Mouse (Mus musculus) stomach, embryonic 14.5 days (tissue): ENCODE measurements around the gene Gm21293. TPM values are rescaled to one million over a fixed set of nuclear protein-coding genes. Genes with fewer than 3 reads are reported as not detected.
"Not testable (repeated sequence)": the region's sequence is repeated elsewhere in the genome, so short reads cannot be mapped to it uniquely, and the experiment has no call there.

Experiments used
- ATAC-seq: fragments of 200-750 bp; cut with Nextera tagmentation; 2 replicates; pipeline ENCODE4 v1.8.0; 2017; ENCODE audit warnings: low read depth, moderate TSS enrichment; ENCODE audit not compliant: insufficient number of reproducible peaks, insufficient read depth, low FRiP score
- H3K27ac ChIP-seq: fragments of 300-500 bp; sonication (generic); 2 replicates; pipeline ENCODE4 v1.5.1; 2014; ENCODE audit warnings: mild to moderate bottlenecking, low read length, moderate library complexity, mixed read lengths
- H3K27me3 ChIP-seq: fragments of 300-500 bp; sonication (generic); 2 replicates; pipeline ENCODE4 v1.6.1; 2014; ENCODE audit warnings: low read length, control low read depth, mixed read lengths; ENCODE audit not compliant: control insufficient read depth, insufficient read depth
- H3K36me3 ChIP-seq: fragments of 300-500 bp; sonication (generic); 2 replicates; pipeline ENCODE4 v1.6.1; 2014; ENCODE audit warnings: mild to moderate bottlenecking, control low read depth, low read length, moderate library complexity, mixed read lengths; ENCODE audit not compliant: control insufficient read depth, insufficient read depth
- H3K4me1 ChIP-seq: fragments of 300-500 bp; sonication (generic); 2 replicates; pipeline ENCODE4 v1.6.1; 2014; ENCODE audit warnings: low read length, control low read depth, mixed read lengths; ENCODE audit not compliant: control insufficient read depth, insufficient read depth
- H3K4me2 ChIP-seq: fragments of 300-500 bp; sonication (generic); replicated peaks from 2 replicates; pipeline ENCODE4 v1.6.1; 2014; ENCODE audit warnings: low read depth, low read length, control low read depth
- H3K4me3 ChIP-seq: fragments of 300-500 bp; sonication (generic); 2 replicates; pipeline ENCODE4 v1.5.1; 2014; ENCODE audit warnings: low read depth, low read length, control low read depth
- H3K9ac ChIP-seq: fragments of 300-500 bp; sonication (generic); replicated peaks from 2 replicates; pipeline ENCODE4 v1.6.1; 2014; ENCODE audit warnings: low read depth, mild to moderate bottlenecking, control low read depth, low read length, moderate library complexity, mixed read lengths
- H3K9me3 ChIP-seq: fragments of 300-500 bp; sonication (generic); 2 replicates; pipeline ENCODE4 v1.6.1; 2016; ENCODE audit warnings: low read depth, low read length, control low read depth; ENCODE audit not compliant: control insufficient read depth
- WGBS: fragments of 180-500 bp; shearing (Covaris S2); extraction: QIAGEN DNeasy Blood & Tissue Kit; methylation state at CpG from one replicate; pipeline ENCODE4 v1.1.7; 2014; 5-methylcytosine and 5-hydroxymethylcytosine counted together
- polyA plus RNA-seq: library from polyadenylated mRNA; unstranded; fragments of >200 nt; fragmentation: Nextera tagmentation; extraction: Ambion mirVana; gene quantifications from 2 replicates; pipeline ENCODE4 v1.2.1, GENCODE M21; 2014

Gene Gm21293
- polyA plus RNA-seq = not detected in 2 replicates

- not testable (repeated sequence) for H3K4me1 ChIP-seq, H3K9ac ChIP-seq, H3K4me3 ChIP-seq, ATAC-seq, H3K4me2 ChIP-seq, H3K27me3 ChIP-seq, H3K9me3 ChIP-seq, H3K36me3 ChIP-seq, H3K27ac ChIP-seq
- no CpG with 5 or more reads among the region's 3 CpGs for WGBS
Measured at GRCm38 (mm10) chr10:104142687-104143086, at the start of gene Gm21293. Gene Gm21293, plus strand, starts transcription at chr10:104142987.

GRCm38 (mm10) chr10:104110044-104110443, 32.7 kb upstream of the Gm21293 start:
- Histone ChIP-seq H3K36me3 (no peaks in the 10 kb centered on the region), H3K4me2 (no peak overlapping the region), H3K27ac (no peak overlapping the region), H3K27me3 (no peaks in the 10 kb centered on the region), H3K4me1 (no peaks in the 10 kb centered on the region), H3K9ac (no peak overlapping the region), H3K9me3 (no peaks in the 10 kb centered on the region), H3K4me3 (no peak overlapping the region)
- WGBS = 78% methylated on average over 3 of the region's 3 CpGs
- no peak for ATAC-seq

GRCm38 (mm10) chr10:104118312-104118711, 24.5 kb upstream of the Gm21293 start:
- ATAC-seq = no peak
- H3K27ac ChIP-seq = no peak overlapping the region
- H3K4me1 ChIP-seq = no peaks in the 10 kb centered on the region
- no peak overlapping the region for H3K9ac ChIP-seq
- H3K36me3 ChIP-seq = no peaks in the 10 kb centered on the region
- H3K4me3 ChIP-seq = no peak overlapping the region
- H3K27me3 ChIP-seq = no peaks in the 10 kb centered on the region
- WGBS = 59% methylated on average over 2 of the region's 2 CpGs
- H3K9me3 ChIP-seq = no peaks in the 10 kb centered on the region
- no peak overlapping the region for H3K4me2 ChIP-seq

GRCm38 (mm10) chr10:104151197-104151596, 8.4 kb downstream of the Gm21293 start, which contains the start of gene Gm6763:
Gene Gm6763, plus strand, starts transcription at chr10:104151497.
- not testable (repeated sequence) for H3K9ac ChIP-seq, ATAC-seq
- WGBS = no CpG with 5 or more reads among the region's 3 CpGs

GRCm38 (mm10) chr10:104159706-104160105, 16.9 kb downstream of the Gm21293 start, which contains the start of gene Gm8764:
Gene Gm8764, plus strand, starts transcription at chr10:104160006.
- not testable (repeated sequence) for H3K4me3 ChIP-seq, H3K27me3 ChIP-seq, H3K9ac ChIP-seq, H3K9me3 ChIP-seq, H3K27ac ChIP-seq, H3K4me2 ChIP-seq, ATAC-seq, H3K36me3 ChIP-seq, H3K4me1 ChIP-seq
- no CpG with 5 or more reads among the region's 3 CpGs for WGBS

More at GRCm38 (mm10) chr10:104151197-104151596, 8.4 kb downstream of the Gm21293 start, which contains the start of gene Gm6763:
- not testable (repeated sequence) for H3K27ac ChIP-seq, H3K9me3 ChIP-seq, H3K4me1 ChIP-seq, H3K36me3 ChIP-seq, H3K27me3 ChIP-seq, H3K4me3 ChIP-seq, H3K4me2 ChIP-seq

- not testable (repeated sequence) for ATAC-seq, H3K4me2 ChIP-seq, H3K9me3 ChIP-seq, H3K27ac ChIP-seq, H3K9ac ChIP-seq, H3K36me3 ChIP-seq, H3K4me3 ChIP-seq, H3K27me3 ChIP-seq, H3K4me1 ChIP-seq
- no CpG with 5 or more reads among the region's 3 CpGs for WGBS
Measured at GRCm38 (mm10) chr10:104168215-104168614, 25.4 kb downstream of the Gm21293 start, which contains the start of gene Gm21304. Gene Gm21304, plus strand, starts transcription at chr10:104168515.

GRCm38 (mm10) chr10:104176724-104177123, 33.9 kb downstream of the Gm21293 start, which contains the start of gene Gm21312:
Gene Gm21312, plus strand, starts transcription at chr10:104177024.
- ATAC-seq, H3K4me1 ChIP-seq, H3K4me3 ChIP-seq, H3K27ac ChIP-seq, H3K4me2 ChIP-seq, H3K36me3 ChIP-seq, H3K9ac ChIP-seq, H3K9me3 ChIP-seq, H3K27me3 ChIP-seq: not testable (repeated sequence)
- WGBS = no CpG with 5 or more reads among the region's 3 CpGs

GRCm38 (mm10) chr10:104185233-104185632, 42.4 kb downstream of the Gm21293 start, which contains the start of gene Gm20765:
Gene Gm20765, plus strand, starts transcription at chr10:104185533.
- WGBS = no CpG with 5 or more reads among the region's 3 CpGs
- not testable (repeated sequence) for H3K27me3 ChIP-seq, H3K36me3 ChIP-seq, H3K27ac ChIP-seq, H3K4me3 ChIP-seq, H3K9ac ChIP-seq, ATAC-seq, H3K4me2 ChIP-seq, H3K9me3 ChIP-seq, H3K4me1 ChIP-seq

- no CpG with 5 or more reads among the region's 3 CpGs for WGBS
- H3K9me3 ChIP-seq, H3K9ac ChIP-seq, H3K27ac ChIP-seq, H3K4me3 ChIP-seq, H3K27me3 ChIP-seq, H3K4me2 ChIP-seq, H3K4me1 ChIP-seq, ATAC-seq, H3K36me3 ChIP-seq: not testable (repeated sequence)
Measured at GRCm38 (mm10) chr10:104193742-104194141, 51.0 kb downstream of the Gm21293 start, which contains the start of gene Gm4340. Gene Gm4340, plus strand, starts transcription at chr10:104194042.
